Mouse (Mus musculus): Measurements from ENCODE around the gene Mvp. TPM values are rescaled to one million over a fixed set of nuclear protein-coding genes. Genes with fewer than 3 reads are reported as not detected.

The Mvp gene
- total RNA-seq, 2 experiments from 2014 or later, result 5.8 to 6.3 TPM

DNA sequence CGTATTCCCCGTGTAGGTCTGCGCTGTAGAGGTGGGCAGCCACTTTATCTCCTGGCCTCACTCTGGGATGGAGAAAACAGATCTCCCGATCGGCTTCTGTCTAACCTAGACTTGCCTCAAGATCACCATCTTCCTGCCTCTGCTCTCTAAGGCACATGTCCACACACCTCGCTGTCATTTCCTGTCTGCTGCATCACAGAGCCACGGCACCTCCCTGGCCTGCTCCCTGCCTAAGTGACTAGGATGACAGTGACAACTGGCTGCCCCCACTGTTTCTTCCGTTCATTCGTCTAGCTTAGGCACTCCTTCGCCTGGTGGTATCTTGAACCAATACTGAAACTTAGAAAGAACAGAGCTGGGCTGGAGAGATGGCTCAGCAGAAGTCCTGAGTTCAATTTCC lies 14.9 kb downstream of the Mvp start:
- DNase-seq (ENCODE audit: low spot score in 2 of 2), result no peak

DNA sequence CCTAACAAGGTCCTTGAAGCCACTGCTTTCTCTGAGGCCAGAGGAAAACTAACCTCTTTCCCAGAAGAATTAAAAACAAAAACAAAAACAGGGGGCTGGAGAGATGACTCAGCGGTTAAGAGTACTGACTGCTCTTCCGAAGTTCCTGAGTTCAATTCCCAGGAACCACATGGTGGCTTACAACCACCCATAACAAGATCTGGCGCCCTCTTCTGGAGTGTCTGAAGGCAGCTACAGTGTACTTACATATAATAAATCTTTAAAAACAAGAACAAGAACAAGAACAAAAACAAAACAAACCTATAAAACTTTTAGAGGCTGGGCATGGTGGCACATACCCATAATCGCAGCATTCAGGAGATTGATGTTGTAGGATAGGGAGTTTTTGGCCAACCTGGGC lies 18.0 kb downstream of the Mvp start:
- DNase-seq (ENCODE audit: low spot score in 2 of 2), result no peak

DNA sequence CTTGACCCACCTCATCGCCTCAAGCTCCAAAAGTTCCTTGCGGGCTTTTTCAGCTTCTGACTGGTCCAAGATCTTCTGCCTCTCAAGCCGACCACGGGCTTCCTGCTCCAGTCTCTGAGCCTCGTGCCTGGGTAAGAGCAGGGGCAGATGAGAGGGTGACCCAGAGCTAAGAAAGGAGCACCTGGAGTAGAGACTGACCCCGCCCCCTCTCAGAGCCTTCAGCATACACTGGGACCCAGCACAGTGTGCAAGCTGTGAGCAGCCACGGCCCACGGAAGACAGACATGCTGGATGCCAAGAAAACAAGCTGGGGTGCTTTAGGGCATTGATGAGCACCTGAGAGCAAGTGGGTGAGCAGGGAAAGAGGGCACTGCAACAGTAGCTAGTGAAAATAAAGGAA lies 25.6 kb downstream of the Mvp start:
- DNase-seq (ENCODE audit: low spot score in 2 of 2), result no peak

DNA sequence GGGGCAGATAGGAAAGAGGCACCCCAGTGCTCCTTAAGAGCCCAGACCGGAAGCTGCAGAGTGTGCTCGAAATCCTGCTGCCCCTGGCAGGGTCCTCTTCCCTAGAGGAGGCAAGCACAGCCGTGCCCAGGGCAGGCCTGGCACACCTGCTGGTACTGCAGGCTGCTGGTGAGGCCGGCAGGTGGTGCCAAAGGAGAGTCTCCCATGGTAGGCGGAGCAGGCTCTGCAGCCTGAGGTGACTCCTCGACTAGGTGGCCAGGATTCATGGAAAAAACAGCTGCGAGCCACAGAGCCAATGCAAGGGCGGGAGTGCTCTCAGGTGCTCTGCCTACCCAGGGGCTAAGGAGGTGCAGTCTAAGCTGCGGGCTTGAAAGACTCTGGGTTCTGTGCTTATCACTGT lies 28.1 kb downstream of the Mvp start:
- peak; percentile 26 to 43 for DNase-seq (ENCODE audit: low spot score in 2 of 2)

DNA sequence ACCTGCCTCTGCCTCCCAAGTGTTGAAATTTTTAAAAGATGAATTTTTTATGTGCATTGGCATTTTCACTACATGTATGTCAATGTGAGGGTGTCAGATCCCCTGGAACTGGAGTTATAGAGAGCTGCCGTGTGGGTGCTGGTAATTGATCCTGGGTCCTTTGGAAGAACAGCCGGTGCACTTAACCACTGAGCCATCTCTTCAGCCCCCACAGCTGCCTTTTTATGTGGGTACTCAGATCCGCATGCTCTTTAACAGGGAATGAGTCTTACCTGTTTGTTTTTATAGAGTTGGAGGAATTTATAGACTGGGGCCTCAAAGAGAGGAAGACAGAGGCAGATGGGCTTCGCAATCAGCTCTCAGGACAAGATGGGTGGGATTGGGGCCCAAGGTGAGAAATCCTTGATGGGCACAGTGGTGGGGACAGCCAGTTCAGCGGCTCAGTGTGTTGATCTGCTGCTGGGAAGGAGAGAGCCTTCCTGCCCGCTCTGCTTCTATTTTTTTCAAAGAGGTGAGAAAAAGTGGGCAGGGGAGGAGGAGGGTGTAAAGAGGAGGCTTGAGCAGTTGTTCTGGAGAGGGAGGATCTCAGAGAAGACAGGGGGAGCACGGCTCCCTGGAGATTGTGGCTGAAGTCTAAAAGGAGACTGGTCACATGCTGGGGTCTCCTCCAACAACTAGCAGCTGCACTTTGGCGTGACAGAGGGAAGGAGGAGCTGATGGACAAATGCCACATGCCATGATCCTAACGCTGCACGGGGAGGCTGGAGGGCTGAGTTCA lies 29.6 kb downstream of the Mvp start:
- DNase-seq (ENCODE audit: low spot score in 2 of 2), result no peak

DNA sequence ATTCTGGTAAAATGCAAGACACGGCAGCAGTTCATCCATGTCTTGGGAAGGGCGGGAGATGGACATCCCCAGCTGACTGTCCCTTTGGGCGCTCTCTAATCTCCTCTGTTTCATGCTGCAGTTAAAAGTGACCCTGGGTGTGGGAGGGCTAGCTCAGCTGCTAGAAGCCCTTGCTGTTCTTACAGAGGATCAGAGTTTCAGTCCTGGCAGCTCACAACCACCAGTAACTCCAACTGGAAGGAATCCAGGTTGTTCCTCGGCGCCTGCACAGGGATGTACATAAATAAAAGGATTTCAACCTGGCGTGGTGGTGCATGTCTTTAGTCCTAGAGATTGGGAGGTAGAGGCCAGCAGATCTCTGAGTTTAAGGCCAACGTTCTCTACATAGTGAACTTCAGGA lies 31.3 kb downstream of the Mvp start:
- DNase-seq (ENCODE audit: low spot score in 2 of 2), result no peak

DNA sequence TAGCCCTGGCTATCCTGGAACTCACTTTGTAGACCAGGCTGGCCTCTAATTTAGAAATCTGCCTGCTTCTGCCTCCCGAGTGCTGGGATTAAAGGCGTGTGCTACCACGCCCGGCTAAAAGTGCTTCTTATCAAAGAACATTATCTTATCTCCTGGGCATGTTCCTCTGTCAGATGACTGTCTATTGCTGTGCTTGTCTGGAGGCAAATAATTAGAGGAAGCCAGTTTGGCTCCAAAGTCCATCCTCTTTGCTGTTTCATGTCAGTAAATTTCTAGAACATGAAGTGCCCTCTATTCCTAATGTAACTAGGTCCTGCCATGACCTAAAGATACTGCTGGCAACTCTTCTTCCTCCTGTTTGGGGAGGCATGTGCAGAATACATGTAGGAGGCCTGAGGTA lies 32.4 kb downstream of the Mvp start:
- no peak for DNase-seq (ENCODE audit: low spot score in 2 of 2)

DNA sequence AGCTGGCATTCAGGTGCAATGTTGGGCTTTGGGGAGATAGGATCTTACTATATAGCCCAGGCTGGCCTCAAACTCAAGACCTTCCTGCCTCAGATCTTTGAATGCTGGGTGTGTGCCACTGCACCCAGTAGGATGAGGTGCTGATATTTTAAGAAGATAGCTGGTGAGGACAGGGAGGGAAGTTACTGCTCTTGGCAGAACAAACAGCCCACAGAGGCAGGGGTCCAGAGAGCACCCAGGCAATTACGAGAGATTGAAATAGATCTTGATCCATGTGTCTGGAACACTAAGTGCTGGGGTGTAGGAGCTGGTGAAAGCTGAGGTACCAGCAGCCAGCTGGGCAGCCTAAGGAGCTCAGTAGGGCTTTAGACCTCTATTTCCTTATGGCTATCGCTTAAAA lies 32.8 kb downstream of the Mvp start:
- DNase-seq (ENCODE audit: low spot score in 2 of 2), result no peak

DNA sequence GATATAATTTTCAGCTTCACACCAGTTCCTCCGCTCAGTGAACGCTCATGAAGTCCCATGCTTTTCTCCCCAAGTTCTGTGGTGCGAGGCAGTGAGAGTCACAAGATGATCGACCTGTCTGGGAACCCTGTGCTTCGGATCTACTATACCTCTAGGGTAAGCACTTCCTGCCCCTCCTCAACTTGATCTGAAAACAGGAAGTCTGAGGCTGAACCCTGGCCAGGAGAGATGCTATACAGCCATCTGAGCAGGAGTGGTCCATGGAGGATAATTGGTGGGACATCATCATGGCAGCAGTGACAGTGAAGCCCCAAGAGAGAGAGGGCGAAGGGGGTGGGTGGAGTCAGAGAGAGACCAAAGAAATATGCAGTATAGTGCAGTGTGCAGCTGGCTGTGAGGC lies 35.6 kb downstream of the Mvp start:
- DNase-seq (ENCODE audit: low spot score in 2 of 2), result no peak

DNA sequence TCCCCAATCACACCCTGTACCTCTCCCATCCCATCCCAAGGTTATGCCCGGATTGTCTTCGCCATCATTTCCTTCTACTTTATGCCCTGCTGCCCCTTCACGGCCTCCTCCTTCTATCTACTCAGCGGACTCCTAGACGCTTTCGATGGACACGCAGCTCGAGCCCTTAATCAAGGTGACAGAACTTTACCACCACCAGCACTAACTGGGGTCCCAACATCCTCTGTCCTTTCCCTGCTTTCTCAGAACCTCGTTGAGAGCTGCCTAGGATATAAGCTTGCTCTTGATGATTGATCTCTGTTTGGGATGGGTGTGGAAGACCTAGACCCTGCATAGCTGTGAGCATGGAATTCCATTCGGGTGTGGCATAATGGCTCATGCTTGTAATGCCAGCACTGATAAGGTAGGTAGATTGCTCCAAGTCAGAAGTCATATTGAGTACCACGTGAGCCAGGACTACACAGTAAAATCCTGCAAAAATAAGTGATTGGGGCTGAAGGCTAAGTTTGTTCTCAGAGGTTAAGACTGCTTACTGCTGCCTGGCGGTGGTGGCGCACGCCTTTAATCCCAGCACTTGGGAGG lies 37.5 kb downstream of the Mvp start:
- no peak for DNase-seq (ENCODE audit: low spot score in 2 of 2)

DNA sequence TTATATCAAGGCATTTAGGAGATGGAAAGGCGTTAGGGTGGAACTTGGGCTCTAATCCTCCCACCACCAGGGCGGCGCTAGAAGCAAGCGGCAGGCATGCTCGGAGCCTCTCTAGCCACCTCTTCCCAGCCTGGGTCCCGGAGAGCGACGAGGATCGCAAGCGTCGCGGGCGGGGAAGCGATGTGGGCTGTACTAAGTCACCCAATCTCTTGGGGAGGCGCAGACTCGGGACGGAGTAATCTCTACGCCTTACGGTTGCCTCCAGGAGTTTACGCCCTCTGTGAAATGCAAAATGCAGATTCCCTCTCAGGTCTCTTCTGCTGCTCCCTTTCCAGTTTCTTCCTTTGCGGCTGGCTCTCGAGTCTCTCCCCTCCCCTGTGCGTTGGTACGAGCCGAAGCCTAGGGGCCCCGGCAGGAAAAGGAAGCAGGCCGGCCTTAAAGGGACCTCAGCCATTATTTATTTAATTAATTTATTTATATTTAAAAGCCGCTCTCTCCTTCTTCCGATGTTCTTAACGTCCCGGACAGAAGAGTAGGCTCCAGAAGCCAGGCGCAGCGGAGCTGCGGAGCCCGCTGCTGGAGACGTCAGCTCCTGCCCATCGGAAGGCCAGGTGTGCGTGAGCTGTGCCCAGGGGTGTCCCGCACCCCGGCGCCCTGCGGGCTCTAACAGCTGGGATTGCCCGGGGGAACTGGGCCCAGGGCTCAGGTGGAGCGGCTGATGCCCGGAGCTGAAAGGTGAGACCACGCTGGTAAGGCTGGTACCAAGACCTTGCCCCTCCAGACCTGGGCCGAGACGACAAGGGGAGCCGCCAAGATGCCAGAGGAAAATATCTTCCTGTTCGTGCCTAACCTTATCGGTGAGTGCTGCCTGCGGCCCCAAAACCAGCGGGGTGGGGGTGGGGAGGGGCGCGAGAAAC lies 38.2 kb downstream of the Mvp start, which contains the start of gene Cdiptos:
TSS of gene Cdiptos (minus strand) at position 149 of the 917 bp plus-strand sequence.
- DNase-seq (ENCODE audit: low spot score in 2 of 2), result peak; percentile 96

DNA sequence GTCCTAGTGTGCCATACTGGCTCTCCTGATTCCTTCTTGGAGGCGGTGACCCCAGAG lies 38.7 kb downstream of the Mvp start, which contains the start of gene Cdipt:
TSS of gene Cdipt (plus strand) at position 22 of the 57 bp plus-strand sequence.
- DNase-seq (ENCODE audit: low spot score in 2 of 2), result no peak

DNA sequence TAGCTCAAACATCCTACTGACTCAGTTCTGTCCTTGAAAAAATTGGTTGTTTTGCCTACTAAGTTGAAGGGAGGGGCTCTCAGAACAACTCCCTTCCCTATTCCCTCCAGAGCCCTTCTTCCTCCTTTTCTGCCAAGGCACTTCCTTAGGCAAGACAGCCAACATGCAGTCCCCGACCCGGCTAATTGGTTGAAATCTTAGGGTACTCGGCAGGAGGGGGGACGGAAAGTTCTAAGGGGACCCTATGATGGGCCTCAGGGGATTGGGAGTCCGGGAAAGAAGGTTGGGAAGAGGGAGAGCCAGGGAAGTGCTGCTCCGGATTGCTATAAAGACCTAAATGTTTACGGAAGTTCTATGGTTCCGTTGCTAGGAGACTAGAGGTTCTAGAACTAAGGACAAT lies 38.9 kb downstream of the Mvp start:
- DNase-seq (ENCODE audit: low spot score in 2 of 2), result no peak

DNA sequence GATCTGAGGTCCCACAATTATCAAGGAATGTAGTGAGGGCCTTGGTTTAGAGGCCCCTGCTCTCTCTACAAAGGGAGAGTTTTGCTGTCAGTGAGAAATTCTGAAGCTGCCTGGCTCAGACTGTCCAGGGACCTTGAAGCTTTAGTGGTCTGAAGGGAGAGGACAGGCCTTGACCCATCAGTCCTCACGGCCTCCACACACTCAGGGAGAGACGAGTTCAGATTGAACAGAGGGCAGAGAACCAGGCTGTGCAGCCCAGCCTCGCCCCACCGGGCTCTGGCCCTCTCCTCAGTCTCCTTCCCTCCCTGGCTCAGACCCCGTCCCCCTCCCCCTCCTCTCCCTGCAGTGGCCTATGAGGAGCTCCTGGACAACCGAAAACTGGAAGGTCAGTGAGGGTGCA lies 47.1 kb downstream of the Mvp start:
- no peak for DNase-seq (ENCODE audit: low spot score in 2 of 2)

DNA sequence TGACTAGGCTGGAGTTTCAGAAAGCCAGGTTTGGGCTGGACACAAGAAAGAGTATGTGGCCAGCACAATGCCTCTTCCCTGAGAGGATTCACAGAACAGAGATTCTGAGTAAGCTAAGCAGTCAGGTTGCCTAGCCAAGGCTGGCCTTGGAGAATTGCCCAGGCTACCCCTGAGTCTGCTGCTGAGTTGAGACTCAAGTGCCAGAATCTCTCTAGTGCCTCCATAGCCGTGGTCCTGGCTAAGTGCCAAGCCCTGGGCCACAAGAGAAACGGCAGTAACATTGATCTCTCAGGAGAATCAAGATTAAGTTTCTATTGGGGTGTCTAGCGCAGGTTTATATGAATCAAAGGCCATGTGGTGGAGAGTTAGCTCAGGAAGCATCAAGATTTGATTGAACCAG lies 48.9 kb downstream of the Mvp start:
- DNase-seq (ENCODE audit: low spot score in 2 of 2), result no peak

DNA sequence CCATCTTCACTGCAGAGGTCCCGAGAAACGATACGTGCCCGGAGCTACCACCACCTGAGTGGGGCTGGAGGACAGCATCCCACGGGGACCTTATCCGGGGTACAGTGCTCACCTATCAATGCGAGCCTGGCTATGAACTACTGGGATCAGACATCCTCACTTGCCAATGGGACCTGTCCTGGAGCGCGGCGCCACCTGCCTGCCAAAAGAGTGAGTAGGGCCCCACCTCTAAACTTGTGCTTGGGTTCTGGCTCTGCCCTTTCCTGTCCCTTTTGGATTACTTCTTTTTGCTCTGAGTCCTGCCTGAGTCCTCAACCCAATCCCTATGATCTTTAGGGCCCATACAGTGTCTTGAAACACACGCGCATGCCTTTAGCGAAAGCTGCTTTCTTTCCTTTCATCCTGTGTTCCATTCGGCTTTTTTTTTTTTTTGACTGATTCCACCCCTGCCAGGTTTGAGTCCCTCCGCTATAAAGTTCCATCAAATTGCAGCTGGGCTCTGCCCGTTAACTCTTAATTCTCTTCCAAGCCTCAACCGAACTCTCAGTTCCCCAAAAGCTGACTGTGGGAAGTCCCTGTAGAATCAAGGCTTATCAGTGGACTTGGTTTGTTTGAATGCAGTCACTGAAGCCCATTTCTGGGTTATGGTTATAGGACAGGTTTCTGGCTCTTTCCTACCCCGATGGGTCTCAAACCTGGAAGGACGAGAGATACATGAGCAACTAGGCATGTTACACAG lies 50.7 kb downstream of the Mvp start:
- DNase-seq (ENCODE audit: low spot score in 2 of 2), result no peak

DNA sequence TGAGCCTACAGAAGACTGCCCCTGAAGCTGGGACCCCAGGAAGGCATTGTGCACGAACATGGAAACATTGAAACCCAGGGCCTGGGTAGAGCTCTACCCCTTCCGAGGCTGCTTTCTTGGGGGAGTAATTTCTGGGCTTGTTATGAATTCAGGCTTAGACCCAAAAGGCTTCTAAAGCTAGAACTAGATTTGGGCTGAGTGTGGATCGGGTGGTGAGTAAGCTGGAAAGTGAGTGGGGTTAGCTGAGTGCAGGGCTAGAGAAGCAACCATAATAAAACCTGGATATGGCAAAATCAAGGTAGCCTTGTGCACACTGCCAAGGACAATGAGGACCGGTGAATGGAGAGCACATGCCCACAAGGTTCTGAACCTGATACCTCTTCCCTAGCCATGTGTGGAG lies 52.5 kb downstream of the Mvp start:
- no peak for DNase-seq (ENCODE audit: low spot score in 2 of 2)

DNA sequence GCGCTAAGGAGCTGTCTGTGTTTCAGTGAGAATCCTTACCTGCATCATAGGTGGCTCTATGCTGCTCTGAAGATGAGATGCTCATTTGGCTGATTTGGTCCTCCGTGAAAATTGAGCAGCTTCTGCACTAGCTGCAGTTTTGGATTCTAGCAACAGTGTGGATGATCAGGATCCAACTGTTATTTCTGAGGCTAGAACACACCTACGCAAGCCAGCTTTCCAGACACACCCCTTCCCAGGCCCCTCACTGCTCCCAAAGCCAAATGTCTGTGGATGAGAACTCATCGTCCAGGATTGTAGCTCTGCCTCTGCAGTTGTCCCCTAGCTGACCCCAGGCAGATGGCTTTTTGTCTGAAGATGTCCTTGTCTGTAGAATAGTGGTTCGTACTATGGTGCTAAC lies 53.3 kb downstream of the Mvp start:
- no peak for DNase-seq (ENCODE audit: low spot score in 2 of 2)

DNA sequence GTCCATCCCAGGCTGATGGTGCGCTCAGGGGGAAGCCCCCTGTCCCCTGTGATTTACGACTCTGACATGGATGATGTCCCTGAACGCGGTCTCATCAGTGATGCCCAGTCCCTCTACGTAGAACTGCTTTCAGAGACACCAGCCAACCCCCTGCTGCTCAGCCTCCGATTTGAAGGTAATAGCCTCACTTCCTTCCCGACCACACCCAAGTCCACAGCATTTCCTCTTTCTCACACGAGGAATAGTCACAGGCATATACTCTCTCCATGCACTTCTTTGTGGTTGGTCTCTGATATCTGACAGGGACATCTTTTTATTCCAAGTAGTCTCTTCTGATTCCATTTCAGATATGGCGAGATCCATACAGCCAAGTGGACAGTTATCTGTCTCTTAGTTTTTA lies 54.6 kb downstream of the Mvp start:
- no peak for DNase-seq (ENCODE audit: low spot score in 2 of 2)

DNA sequence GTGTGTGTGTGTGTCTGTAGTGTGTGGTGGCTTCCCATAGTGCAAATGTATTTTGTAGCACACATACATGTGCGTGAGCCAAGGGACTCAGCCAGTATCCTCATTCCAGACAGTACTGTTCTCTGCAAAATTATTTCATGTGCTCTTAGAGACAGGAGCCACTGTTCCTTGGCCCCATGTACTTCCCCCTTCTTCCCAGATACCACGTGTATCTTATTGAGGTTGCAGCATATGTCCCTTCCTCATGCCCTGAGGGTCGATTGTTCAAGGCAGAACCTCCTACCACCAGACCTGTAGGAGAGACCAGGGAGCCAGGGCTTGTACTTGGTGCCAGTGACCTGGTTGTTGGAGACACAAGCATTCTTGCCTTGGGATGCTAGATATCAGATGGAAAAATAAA lies 59.3 kb downstream of the Mvp start:
- DNase-seq (ENCODE audit: low spot score in 2 of 2), result no peak

DNA sequence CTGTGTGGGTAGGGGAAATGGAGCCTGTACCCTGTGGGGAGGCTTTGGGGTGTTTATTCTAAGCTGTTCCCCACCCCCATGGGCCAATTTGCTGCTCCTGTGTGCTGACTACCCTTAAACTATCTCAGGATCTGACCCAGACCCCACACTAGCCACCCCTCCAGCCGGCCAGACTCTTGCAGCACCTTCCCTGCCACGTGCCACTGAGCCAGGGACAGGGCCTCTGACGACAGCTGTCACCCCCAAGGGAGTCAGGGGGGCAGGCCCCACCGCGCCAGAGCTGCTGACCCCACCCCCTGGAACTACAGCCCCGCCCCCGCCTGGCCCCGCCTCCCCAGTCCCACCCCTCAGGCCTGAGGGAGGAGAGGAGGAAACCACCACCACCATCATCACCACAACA lies 61.8 kb downstream of the Mvp start:
- DNase-seq (ENCODE audit: low spot score in 2 of 2), result no peak

DNA sequence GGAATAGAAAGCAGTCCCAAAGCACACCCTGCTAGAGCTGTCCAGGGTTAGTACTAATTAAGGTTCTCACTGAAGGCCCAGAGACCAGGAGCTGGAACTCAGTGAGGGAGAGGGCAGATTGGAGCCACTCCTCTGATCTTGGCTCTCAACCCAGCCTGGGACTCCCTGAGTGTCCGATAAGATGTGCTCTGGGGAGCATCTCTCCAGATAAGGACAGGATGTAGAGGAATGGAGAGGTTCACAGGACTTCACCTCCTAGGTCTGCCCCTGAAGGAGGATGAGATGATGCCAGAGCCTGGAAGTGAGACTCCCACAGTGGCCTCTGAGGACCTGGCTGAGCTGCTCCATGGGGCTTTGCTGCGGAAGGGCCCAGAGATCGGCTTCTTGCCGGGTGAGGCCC lies 62.7 kb downstream of the Mvp start:
- no peak for DNase-seq (ENCODE audit: low spot score in 2 of 2)

Measured in layer of hippocampus, postnatal 14 days (tissue).